Mouse (Mus musculus): ENCODE data around the gene Polg2.
"Not testable (repeated sequence)": the region's sequence is repeated elsewhere in the genome, so short reads cannot be mapped to it uniquely, and the experiment has no call there.

Polg2 gene

DNA sequence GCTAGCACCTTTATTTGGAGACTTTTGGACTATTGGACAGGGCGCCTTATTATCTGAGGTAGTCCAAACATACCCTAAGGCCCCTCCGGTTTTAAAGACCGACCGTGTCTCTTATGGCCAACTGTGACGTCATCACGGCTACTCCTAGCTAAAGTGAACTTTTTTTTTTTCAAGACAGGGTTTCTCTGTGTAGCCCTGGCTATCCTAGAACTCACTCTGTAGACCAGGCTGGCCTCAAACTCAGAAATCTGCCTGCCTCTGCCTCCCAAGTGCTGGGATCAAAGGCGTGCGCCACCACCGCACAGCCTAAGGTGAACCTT lies 54.5 kb downstream of the Polg2 start:
- not testable (repeated sequence) for DNase-seq (ENCODE audit: low spot score in 2 of 2)

DNA sequence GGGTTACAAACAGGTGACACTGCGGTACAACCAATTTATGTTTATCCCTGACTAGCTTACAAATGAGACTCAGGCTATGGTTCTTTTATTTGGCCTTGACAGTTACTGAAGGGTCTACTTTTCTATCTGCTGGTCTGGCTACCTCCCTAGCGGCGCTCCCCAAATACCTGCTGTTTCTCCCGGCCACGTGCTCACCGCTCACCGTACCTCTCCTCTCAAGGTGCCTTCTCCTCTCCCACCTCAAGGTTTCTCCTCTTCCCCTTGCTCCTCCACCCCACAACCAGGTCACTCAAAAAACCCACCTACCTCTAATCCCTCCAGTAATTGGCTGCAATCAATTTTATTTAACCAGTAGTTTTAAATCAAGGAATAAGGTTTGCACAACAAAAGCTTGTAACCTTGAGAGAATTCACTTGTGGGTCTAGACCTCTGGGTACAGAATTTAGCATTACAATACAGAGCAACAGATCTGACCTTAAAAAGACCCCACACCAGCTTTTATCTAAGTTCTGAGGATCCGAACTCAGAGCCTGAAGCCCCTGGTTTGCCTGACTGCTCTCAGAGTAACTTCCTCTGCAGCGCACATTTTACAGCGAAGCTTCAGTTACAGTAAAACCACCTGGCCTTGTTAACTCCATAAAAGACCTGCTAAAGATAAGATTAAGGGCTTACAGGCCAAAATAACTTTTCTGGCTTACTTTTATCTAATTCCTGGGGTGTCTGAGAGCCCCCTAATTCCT lies 55.0 kb downstream of the Polg2 start:
- DNase-seq (ENCODE audit: low spot score in 2 of 2), result no peak

DNA sequence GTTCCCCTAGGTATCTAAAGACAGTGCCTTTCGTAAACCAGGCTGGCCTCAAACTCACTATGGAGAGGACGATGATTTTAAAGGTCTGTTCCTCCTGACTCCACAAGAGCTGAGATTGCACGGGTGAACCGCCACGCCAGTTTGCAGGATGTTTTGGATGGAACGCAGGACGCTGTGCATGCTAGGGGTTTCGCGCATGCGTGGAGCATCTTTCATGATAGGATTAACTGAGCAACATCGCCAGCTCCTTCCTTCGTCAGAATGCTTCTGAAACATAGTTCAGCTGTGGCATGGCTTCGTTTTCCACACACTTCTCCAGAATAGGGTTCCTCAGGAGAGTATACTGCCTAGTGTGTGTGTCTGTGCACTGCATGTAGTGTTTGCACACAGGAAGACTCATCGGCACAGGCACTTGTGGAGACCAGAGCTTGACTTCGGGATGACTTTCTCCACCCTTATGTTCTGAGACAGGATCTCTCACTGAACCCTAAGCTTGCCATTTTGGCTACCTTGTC lies 55.7 kb downstream of the Polg2 start:
- no peak for DNase-seq (ENCODE audit: low spot score in 2 of 2)

DNA sequence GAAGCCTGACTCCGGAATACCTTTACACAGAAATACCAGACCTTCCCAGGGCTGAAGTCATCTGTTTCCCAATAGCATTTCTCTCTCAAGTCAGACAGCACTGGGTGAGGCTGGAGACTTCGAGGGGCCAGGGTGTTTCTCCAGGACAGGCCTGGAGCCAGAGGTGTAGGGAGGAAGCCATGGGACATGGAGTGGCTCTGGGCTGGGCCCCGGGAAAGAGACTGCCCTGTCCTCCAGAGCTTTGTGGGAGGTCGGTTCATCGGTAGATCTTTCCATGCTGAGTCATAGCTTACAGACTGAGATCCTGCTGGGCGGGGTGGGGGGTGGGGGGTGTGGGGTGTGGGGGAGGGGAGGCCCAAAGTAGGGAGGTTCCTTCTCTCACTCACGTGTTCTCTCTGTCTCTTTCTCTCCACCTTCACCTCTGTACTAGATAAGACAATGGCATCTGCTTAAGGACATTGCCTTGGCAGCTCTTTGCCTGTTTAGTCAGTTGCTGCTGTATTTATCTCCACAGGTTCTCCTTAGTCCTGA lies 56.4 kb downstream of the Polg2 start:
- DNase-seq (ENCODE audit: low spot score in 2 of 2), result no peak

DNA sequence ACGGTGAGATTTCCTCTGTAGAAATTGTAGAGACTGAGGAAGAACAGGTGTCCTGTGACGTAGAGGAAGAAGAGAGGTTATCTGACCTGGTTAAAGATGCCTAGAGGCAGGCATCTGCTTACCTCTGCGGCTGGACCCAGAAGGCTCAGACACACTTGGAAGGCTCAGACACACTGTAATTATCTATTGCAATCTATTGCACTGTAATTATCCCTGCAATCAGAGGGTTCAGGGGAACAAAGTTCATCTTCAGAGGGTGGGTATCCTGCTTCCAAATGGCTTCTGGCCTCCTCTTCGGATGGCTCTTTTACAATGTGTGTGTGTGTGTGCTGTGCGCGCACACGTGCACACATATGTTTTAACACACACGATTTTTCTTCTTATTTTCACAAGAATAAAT lies 59.0 kb downstream of the Polg2 start:
- DNase-seq (ENCODE audit: low spot score in 2 of 2), result no peak

All from spleen, postnatal 4 days (tissue).